Mouse (Mus musculus): Measurements from ENCODE around the gene Cyp4a32. TPM values are rescaled to one million over a fixed set of nuclear protein-coding genes. Genes with fewer than 3 reads are reported as not detected.
A peak's percentile ranks its signal among the peaks of the same experiment; 100 is the strongest.
"Not testable (repeated sequence)": the region's sequence is repeated elsewhere in the genome, so short reads cannot be mapped to it uniquely, and the experiment has no call there.

Gene Cyp4a32
- polyA plus RNA-seq, 2 experiments, result not detected

GRCm38 (mm10) chr4:115650866-115651265 lies 50.1 kb downstream of the Cyp4a32 start:
- H3K9me3 ChIP-seq (ENCODE audit: control insufficient read depth, low read length), result no peaks in the 10 kb centered on the region
- WGBS, result 82% methylated on average over 5 of the region's 5 CpGs
- H3K4me3 ChIP-seq (replicated peaks; ENCODE audit: low read length), result no peak overlapping the region
- DNase-seq (ENCODE audit: low spot score) (no peak), ATAC-seq (ENCODE audit: low FRiP score, low read depth) (no peak)
- H3K27me3 ChIP-seq (ENCODE audit: control insufficient read depth, insufficient read depth, low read length), result no peaks in the 10 kb centered on the region
- no peaks in the 10 kb centered on the region for H3K36me3 ChIP-seq (ENCODE audit: control insufficient read depth, insufficient read depth, low read length)
- no peak overlapping the region for H3K4me2 ChIP-seq (replicated peaks; ENCODE audit: low read depth, low read length, severe bottlenecking)
- TF ChIP-seq POLR2A (IDR thresholded peaks at IDR 0.05; ENCODE audit: borderline replicate concordance, extremely low read depth, insufficient read depth, insufficient read length), result no peak
- no peak overlapping the region for H3K9ac ChIP-seq (ENCODE audit: low read depth, low read length, severe bottlenecking)
- no peak overlapping the region for H3K27ac ChIP-seq (replicated peaks; ENCODE audit: low read depth, low read length)
- H3K4me1 ChIP-seq (ENCODE audit: control insufficient read depth, insufficient read depth, low read length), result no peaks in the 10 kb centered on the region

- not testable (repeated sequence) for ATAC-seq (ENCODE audit: low FRiP score, low read depth)
- 85% methylated on average over 7 of the region's 7 CpGs for WGBS
These were observed 55.2 kb downstream of the Cyp4a32 start for GRCm38 (mm10) chr4:115655841-115656534.

DNA sequence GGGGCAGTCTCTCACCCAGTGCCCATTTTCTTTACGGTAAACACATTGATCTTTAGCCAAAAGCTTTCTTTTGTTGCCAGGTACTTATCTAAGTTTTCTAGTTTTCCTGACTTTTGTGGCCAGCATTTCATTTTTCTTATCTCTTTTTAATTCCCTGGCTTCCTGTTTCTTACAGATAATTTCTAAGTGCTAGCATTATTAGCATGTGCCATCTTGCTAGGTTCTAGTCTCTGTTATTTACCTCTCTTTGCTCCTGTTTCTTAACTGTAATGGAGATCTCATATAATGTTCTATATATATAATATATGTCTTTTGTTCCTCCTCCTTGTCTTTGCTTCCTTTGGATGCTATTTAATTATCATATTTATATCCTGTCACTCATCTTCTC lies 55.8 kb downstream of the Cyp4a32 start:
- not testable (repeated sequence) for H3K27me3 ChIP-seq (ENCODE audit: control insufficient read depth, insufficient read depth, low read length); H3K4me2 ChIP-seq (replicated peaks; ENCODE audit: low read depth, low read length, severe bottlenecking); H3K36me3 ChIP-seq (ENCODE audit: control insufficient read depth, insufficient read depth, low read length); ATAC-seq (ENCODE audit: low FRiP score, low read depth); H3K9ac ChIP-seq (ENCODE audit: low read depth, low read length, severe bottlenecking); H3K4me3 ChIP-seq (replicated peaks; ENCODE audit: low read length); H3K27ac ChIP-seq (replicated peaks; ENCODE audit: low read depth, low read length); DNase-seq (ENCODE audit: low spot score); H3K4me1 ChIP-seq (ENCODE audit: control insufficient read depth, insufficient read depth, low read length); H3K9me3 ChIP-seq (ENCODE audit: control insufficient read depth, low read length)
- WGBS, result 88% methylated on average over 1 of the region's 1 CpGs

More at GRCm38 (mm10) chr4:115655841-115656534, 55.2 kb downstream of the Cyp4a32 start:
- not testable (repeated sequence) for H3K9me3 ChIP-seq (ENCODE audit: control insufficient read depth, low read length); H3K36me3 ChIP-seq (ENCODE audit: control insufficient read depth, insufficient read depth, low read length); H3K27me3 ChIP-seq (ENCODE audit: control insufficient read depth, insufficient read depth, low read length); H3K4me1 ChIP-seq (ENCODE audit: control insufficient read depth, insufficient read depth, low read length); H3K4me2 ChIP-seq (replicated peaks; ENCODE audit: low read depth, low read length, severe bottlenecking); H3K4me3 ChIP-seq (replicated peaks; ENCODE audit: low read length); H3K27ac ChIP-seq (replicated peaks; ENCODE audit: low read depth, low read length); DNase-seq (ENCODE audit: low spot score); H3K9ac ChIP-seq (ENCODE audit: low read depth, low read length, severe bottlenecking)

DNA sequence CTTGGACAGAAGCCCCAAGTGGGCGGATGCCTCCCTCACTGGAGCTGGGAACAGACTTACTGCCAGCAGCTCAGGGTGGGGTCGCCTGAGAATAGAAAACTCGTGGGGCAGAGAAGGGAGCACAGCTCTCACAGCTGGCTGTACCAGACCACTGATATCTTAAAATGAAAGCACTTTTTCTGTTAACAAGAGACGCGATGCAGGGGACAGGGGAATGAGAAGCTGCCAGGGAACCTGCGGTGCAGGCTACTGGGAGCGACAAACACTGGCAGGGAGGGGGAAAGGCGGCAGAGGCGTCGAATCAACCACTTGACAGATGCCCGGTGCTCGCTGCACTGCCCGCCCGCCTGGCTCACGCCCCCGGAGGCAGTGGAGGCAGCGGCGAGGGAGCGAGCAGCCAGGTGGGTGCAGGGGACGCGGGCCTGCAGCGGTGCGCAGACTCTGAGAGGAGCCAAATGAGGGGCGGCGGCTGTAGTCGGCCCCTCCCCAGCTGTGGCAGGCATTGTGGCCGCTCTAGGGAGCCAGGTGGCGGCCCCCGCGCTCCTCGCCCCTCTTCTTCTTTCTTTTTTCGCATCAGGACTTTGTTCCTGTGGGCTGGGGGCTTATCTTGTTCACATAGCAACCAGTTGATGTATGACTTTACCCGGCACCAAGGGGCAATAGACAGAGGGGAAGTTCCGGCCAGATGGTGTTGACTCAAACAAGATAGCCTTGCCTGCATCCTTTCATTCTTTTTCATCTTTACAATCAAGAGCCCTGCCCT lies 56.5 kb downstream of the Cyp4a32 start:
- TF ChIP-seq POLR2A (IDR thresholded peaks at IDR 0.05; ENCODE audit: borderline replicate concordance, extremely low read depth, insufficient read depth, insufficient read length), result no peak
- peak overlapping the region; percentile 54 for H3K9ac ChIP-seq (ENCODE audit: low read depth, low read length, severe bottlenecking)
- DNase-seq (ENCODE audit: low spot score) (no peak), ATAC-seq (ENCODE audit: low FRiP score, low read depth) (no peak)
- peak overlapping the region; percentile 67 for H3K4me2 ChIP-seq (replicated peaks; ENCODE audit: low read depth, low read length, severe bottlenecking)
- no peak overlapping the region for H3K27ac ChIP-seq (replicated peaks; ENCODE audit: low read depth, low read length)
- WGBS, result 2% methylated on average over 23 of the region's 34 CpGs
- H3K9me3 ChIP-seq (ENCODE audit: control insufficient read depth, low read length), result no peaks in the 10 kb centered on the region
- H3K4me3 ChIP-seq (replicated peaks; ENCODE audit: low read length), result peak overlapping the region; percentile 39
- no peaks in the 10 kb centered on the region for H3K27me3 ChIP-seq (ENCODE audit: control insufficient read depth, insufficient read depth, low read length)
- H3K4me1 ChIP-seq (ENCODE audit: control insufficient read depth, insufficient read depth, low read length), result no peaks in the 10 kb centered on the region
- no peaks in the 10 kb centered on the region for H3K36me3 ChIP-seq (ENCODE audit: control insufficient read depth, insufficient read depth, low read length)

DNA sequence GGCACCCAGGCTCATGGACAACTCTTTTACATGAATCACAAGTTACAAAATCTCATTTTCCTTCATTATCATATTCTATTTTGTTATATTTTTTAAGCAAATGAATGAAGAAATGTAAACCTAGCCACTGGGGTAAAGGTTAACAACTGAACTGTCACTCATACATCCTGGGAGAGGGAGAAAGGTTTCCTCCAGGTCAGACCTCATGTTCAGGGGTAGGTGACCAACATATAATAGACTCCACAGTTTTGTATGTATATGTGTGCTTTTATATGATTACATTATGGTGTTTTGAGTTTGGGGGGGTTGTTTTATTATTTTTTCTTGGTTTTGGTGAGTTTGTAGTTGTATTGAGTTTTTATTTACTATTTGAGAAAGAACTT lies 57.1 kb downstream of the Cyp4a32 start:
- no peaks in the 10 kb centered on the region for H3K27me3 ChIP-seq (ENCODE audit: control insufficient read depth, insufficient read depth, low read length)
- no peaks in the 10 kb centered on the region for H3K9me3 ChIP-seq (ENCODE audit: control insufficient read depth, low read length)
- no peak for DNase-seq (ENCODE audit: low spot score)
- no peak for TF ChIP-seq POLR2A (IDR thresholded peaks at IDR 0.05; ENCODE audit: borderline replicate concordance, extremely low read depth, insufficient read depth, insufficient read length)
- no peak overlapping the region for H3K4me3 ChIP-seq (replicated peaks; ENCODE audit: low read length)
- H3K4me2 ChIP-seq (replicated peaks; ENCODE audit: low read depth, low read length, severe bottlenecking), result peak overlapping the region; percentile 67; the same call in 1 of the 2 replicates
- H3K9ac ChIP-seq (ENCODE audit: low read depth, low read length, severe bottlenecking), result no peak overlapping the region
- H3K4me1 ChIP-seq (ENCODE audit: control insufficient read depth, insufficient read depth, low read length), result no peaks in the 10 kb centered on the region
- H3K27ac ChIP-seq (replicated peaks; ENCODE audit: low read depth, low read length), result no peak overlapping the region
- no peaks in the 10 kb centered on the region for H3K36me3 ChIP-seq (ENCODE audit: control insufficient read depth, insufficient read depth, low read length)
- no peak for ATAC-seq (ENCODE audit: low FRiP score, low read depth)

Data from limb, embryonic 14.5 days (tissue).